Mouse (Mus musculus) kidney, postnatal 4 days (tissue): ENCODE results near the gene Plekhg5.

Experiments
- DNase-seq, 2 experiments: peaks; one replicate each; pipeline ENCODE4 v3.0.0; 2021; ENCODE audit warnings: mixed read lengths in 2 of 2

Gene Plekhg5

GRCm38 (mm10) chr4:152100541-152100940, 28.2 kb downstream of the Plekhg5 start:
- DNase-seq: no peak

GRCm38 (mm10) chr4:152101081-152101653, 28.9 kb downstream of the Plekhg5 start:
- no peak for DNase-seq

- DNase-seq: no peak
Observed at GRCm38 (mm10) chr4:152101921-152102320, 29.6 kb downstream of the Plekhg5 start.

- peak; percentile 92 for DNase-seq
Observed at GRCm38 (mm10) chr4:152103025-152103424, 30.7 kb downstream of the Plekhg5 start.

GRCm38 (mm10) chr4:152106746-152107145, 34.4 kb downstream of the Plekhg5 start:
- DNase-seq: peak; percentile 63 to 74

- DNase-seq: peak; percentile 86 to 92
Observed at GRCm38 (mm10) chr4:152107493-152107892, 35.2 kb downstream of the Plekhg5 start.

GRCm38 (mm10) chr4:152107971-152108509, 35.7 kb downstream of the Plekhg5 start:
- DNase-seq: peak; percentile 91 to 94

- peak in 1 of 2 experiments; percentile 29 for DNase-seq
Observed at GRCm38 (mm10) chr4:152108673-152109072, 36.4 kb downstream of the Plekhg5 start.

- DNase-seq: no peak
Observed at GRCm38 (mm10) chr4:152109509-152109908, 37.2 kb downstream of the Plekhg5 start.

GRCm38 (mm10) chr4:152110689-152111088, 38.4 kb downstream of the Plekhg5 start:
- no peak for DNase-seq

GRCm38 (mm10) chr4:152112329-152112728, 40.0 kb downstream of the Plekhg5 start:
- no peak for DNase-seq

GRCm38 (mm10) chr4:152114080-152114479, 41.8 kb downstream of the Plekhg5 start:
- DNase-seq: peak in 1 of 2 experiments; percentile 18

GRCm38 (mm10) chr4:152115921-152116612, 43.8 kb downstream of the Plekhg5 start, which contains the start of gene Tnfrsf25:
Gene Tnfrsf25 (plus strand): TSS chr4:152115934.
- DNase-seq: peak in 1 of 2 experiments; percentile 60

GRCm38 (mm10) chr4:152117538-152117937, 45.2 kb downstream of the Plekhg5 start:
- no peak for DNase-seq

GRCm38 (mm10) chr4:152119396-152120292, 47.3 kb downstream of the Plekhg5 start:
- DNase-seq: peak; percentile 81 to 88

GRCm38 (mm10) chr4:152120311-152121182, 48.2 kb downstream of the Plekhg5 start:
- peak in 1 of 2 experiments; percentile 39 for DNase-seq

GRCm38 (mm10) chr4:152121183-152121505, 48.8 kb downstream of the Plekhg5 start:
- DNase-seq: no peak

GRCm38 (mm10) chr4:152124361-152124961, 52.2 kb downstream of the Plekhg5 start:
- no peak for DNase-seq

- peak in 1 of 2 experiments; percentile 59 for DNase-seq
Observed at GRCm38 (mm10) chr4:152125161-152126025, 53.1 kb downstream of the Plekhg5 start.
